Mouse (Mus musculus) stomach, embryonic 14.5 days (tissue): ENCODE measurements around the gene Sec61a1. TPM values are rescaled to one million over a fixed set of nuclear protein-coding genes. Genes with fewer than 3 reads are reported as not detected.

Experiments
- polyA plus RNA-seq: library from polyadenylated mRNA; unstranded; fragments of >200 nt; fragmentation: Nextera tagmentation; extraction: Ambion mirVana; gene quantifications from 2 replicates; pipeline ENCODE4 v1.2.1, GENCODE M21; 2014

Sec61a1 gene
- polyA plus RNA-seq, 1 experiment from 2014 or later = 217 TPM

Other genes with a start within 250 kb of the Sec61a1 start
- gene Eefsec, start 72.4 kb downstream of the Sec61a1 start, polyA plus RNA-seq = 49.4 and 49.5 TPM in 2 replicates
- gene Ruvbl1, start 53.5 kb downstream of the Sec61a1 start, polyA plus RNA-seq = 120 and 134 TPM in 2 replicates
- gene Kbtbd12, start 119.0 kb upstream of the Sec61a1 start, polyA plus RNA-seq = not detected in 2 replicates
- gene Mgll, start 205.5 kb upstream of the Sec61a1 start, polyA plus RNA-seq = 102 and 104 TPM in 2 replicates